Mouse (Mus musculus) left cerebral cortex, adult 8-10 months (tissue): Measurements from ENCODE around the gene Hacd3. TPM values are rescaled to one million over a fixed set of nuclear protein-coding genes. Genes with fewer than 3 reads are reported as not detected.
"Not testable (repeated sequence)": the region's sequence is repeated elsewhere in the genome, so short reads cannot be mapped to it uniquely, and the experiment has no call there.

Experiments
- DNase-seq, 2 experiments: peaks; one replicate each; pipeline ENCODE4 v3.0.0; 2022; ENCODE audit warnings: low spot score in 2 of 2
- total RNA-seq, 4 experiments: library from RNA; stranded (reverse); gene quantifications; 2 replicates each; pipeline ENCODE4 v1.2.4; 2022

Hacd3 gene
- total RNA-seq, 4 experiments from 2014 or later: 136 to 151 (median 147) TPM

- no peak for DNase-seq
Measured at GRCm38 (mm10) chr9:65016978-65017827, 4.3 kb downstream of the Hacd3 start.

- DNase-seq: no peak
Measured at GRCm38 (mm10) chr9:65016241-65016977, 5.1 kb downstream of the Hacd3 start.

GRCm38 (mm10) chr9:65015461-65016222, 5.9 kb downstream of the Hacd3 start:
- no peak for DNase-seq

GRCm38 (mm10) chr9:65011304-65011703, 10.2 kb downstream of the Hacd3 start:
- DNase-seq: no peak

- DNase-seq: no peak
Measured at GRCm38 (mm10) chr9:65010632-65011031, 10.9 kb downstream of the Hacd3 start.

GRCm38 (mm10) chr9:65005737-65006136, 15.8 kb downstream of the Hacd3 start:
- DNase-seq: no peak

- no peak for DNase-seq
Measured at GRCm38 (mm10) chr9:65001481-65001880, 20.0 kb downstream of the Hacd3 start.

GRCm38 (mm10) chr9:64995464-64995863, 26.0 kb downstream of the Hacd3 start:
- DNase-seq: not testable (repeated sequence)

- DNase-seq: no peak
Measured at GRCm38 (mm10) chr9:64990291-64990690, 31.2 kb downstream of the Hacd3 start.

GRCm38 (mm10) chr9:64988443-64988842, 33.0 kb downstream of the Hacd3 start:
- no peak for DNase-seq

GRCm38 (mm10) chr9:64987651-64988050, 33.8 kb downstream of the Hacd3 start:
- no peak for DNase-seq

GRCm38 (mm10) chr9:64985807-64986206, 35.7 kb downstream of the Hacd3 start:
- DNase-seq: no peak

GRCm38 (mm10) chr9:64985037-64985794, 36.3 kb downstream of the Hacd3 start:
- no peak for DNase-seq

GRCm38 (mm10) chr9:64981904-64982303, 39.6 kb downstream of the Hacd3 start:
- DNase-seq: no peak

GRCm38 (mm10) chr9:64980548-64980947, 40.9 kb downstream of the Hacd3 start:
- DNase-seq: no peak

GRCm38 (mm10) chr9:64960978-64961320, 60.5 kb downstream of the Hacd3 start:
- DNase-seq: no peak

- peak; percentile 86 to 99 for DNase-seq
Measured at GRCm38 (mm10) chr9:64960117-64960977, 61.1 kb downstream of the Hacd3 start, which contains the start of gene Ints14. TSS of gene Ints14 (plus strand) at chr9:64960905.

GRCm38 (mm10) chr9:64957276-64957675, 64.2 kb downstream of the Hacd3 start:
- no peak for DNase-seq

GRCm38 (mm10) chr9:64956337-64956736, 65.2 kb downstream of the Hacd3 start:
- no peak for DNase-seq

- no peak for DNase-seq
Measured at GRCm38 (mm10) chr9:64953190-64953589, 68.3 kb downstream of the Hacd3 start.
